Mouse (Mus musculus) neural tube, embryonic 12.5 days (tissue): ENCODE results near the gene Rufy4. TPM values are rescaled to one million over a fixed set of nuclear protein-coding genes. Genes with fewer than 3 reads are reported as not detected.

Experiments
- ATAC-seq: fragments of 200-750 bp; cut with Nextera tagmentation; 2 replicates; pipeline ENCODE4 v1.8.0; 2017; ENCODE audit warnings: low read depth, mild to moderate bottlenecking, moderate TSS enrichment, moderate library complexity; ENCODE audit not compliant: low FRiP score
- H3K27ac ChIP-seq: fragments of 300-500 bp; sonication (generic); 2 replicates; pipeline ENCODE4 v1.5.1; 2016
- H3K27me3 ChIP-seq: fragments of 300-500 bp; sonication (generic); replicated peaks from 2 replicates; pipeline ENCODE4 v1.6.1; 2016; ENCODE audit warnings: mild to moderate bottlenecking
- H3K36me3 ChIP-seq: fragments of 300-500 bp; sonication (generic); 2 replicates; pipeline ENCODE4 v1.6.1; 2016; ENCODE audit warnings: mild to moderate bottlenecking
- H3K4me1 ChIP-seq: fragments of 300-500 bp; sonication (generic); 2 replicates; pipeline ENCODE4 v1.6.1; 2016
- H3K4me2 ChIP-seq: fragments of 300-500 bp; sonication (generic); replicated peaks from 2 replicates; pipeline ENCODE4 v1.6.1; 2016; ENCODE audit warnings: mild to moderate bottlenecking
- H3K4me3 ChIP-seq: fragments of 300-500 bp; sonication (generic); 2 replicates; pipeline ENCODE4 v1.5.1; 2016
- H3K9ac ChIP-seq: fragments of 300-500 bp; sonication (generic); 2 replicates; pipeline ENCODE4 v1.6.1; 2016; ENCODE audit warnings: mild to moderate bottlenecking
- H3K9me3 ChIP-seq: fragments of 300-500 bp; sonication (generic); 2 replicates; pipeline ENCODE4 v1.6.1; 2016; ENCODE audit warnings: mild to moderate bottlenecking
- WGBS: fragments of 180-500 bp; shearing (Covaris S2); methylation state at CpG from one replicate; pipeline ENCODE4 v1.1.7; 2016; 5-methylcytosine and 5-hydroxymethylcytosine counted together
- polyA plus RNA-seq: library from polyadenylated mRNA; unstranded; fragments of >200 nt; fragmentation: Nextera tagmentation; extraction: Ambion mirVana; gene quantifications from 2 replicates; pipeline ENCODE4 v1.2.1, GENCODE M21; 2016

The Rufy4 gene
- polyA plus RNA-seq, 1 experiment from 2014 or later = 0.51 TPM

GRCm38 (mm10) chr1:74109670-74110069, 15.7 kb upstream of the Rufy4 start:
- 41% methylated on average over 2 of the region's 2 CpGs for WGBS
- no peak overlapping the region for H3K9ac ChIP-seq
- no peaks in the 10 kb centered on the region for H3K9me3 ChIP-seq
- no peak overlapping the region for H3K4me2 ChIP-seq
- H3K27ac ChIP-seq = no peak overlapping the region
- H3K4me1 ChIP-seq = peaks cover 61% of the 10 kb centered on the region
- no peak for ATAC-seq
- peaks cover 4% of the 10 kb centered on the region; the same call in 1 of the 2 replicates for H3K27me3 ChIP-seq
- H3K36me3 ChIP-seq = no peaks in the 10 kb centered on the region
- H3K4me3 ChIP-seq = no peak overlapping the region

- Histone ChIP-seq H3K36me3 (no peaks in the 10 kb centered on the region), H3K9me3 (no peaks in the 10 kb centered on the region), H3K27ac (peak overlapping the region; percentile 55), H3K9ac (no peak overlapping the region), H3K4me1 (peaks cover 50% of the 10 kb centered on the region), H3K27me3 (peaks cover 4% of the 10 kb centered on the region; the same call in 1 of the 2 replicates), H3K4me2 (peak overlapping the region; percentile 32), H3K4me3 (no peak overlapping the region)
- ATAC-seq = peak; percentile 88
- 7% methylated on average over 8 of the region's 8 CpGs for WGBS
These were observed 14.2 kb upstream of the Rufy4 start for GRCm38 (mm10) chr1:74110932-74111695.

GRCm38 (mm10) chr1:74111696-74112030, 13.7 kb upstream of the Rufy4 start:
- Histone ChIP-seq H3K4me3 (no peak overlapping the region), H3K27me3 (peaks cover 4% of the 10 kb centered on the region; the same call in 1 of the 2 replicates), H3K4me2 (peak overlapping the region; percentile 32), H3K9ac (no peak overlapping the region), H3K4me1 (peaks cover 50% of the 10 kb centered on the region), H3K9me3 (no peaks in the 10 kb centered on the region), H3K27ac (peak overlapping the region; percentile 55), H3K36me3 (no peaks in the 10 kb centered on the region)
- ATAC-seq = peak; percentile 64
- WGBS = 17% methylated on average over 6 of the region's 6 CpGs

GRCm38 (mm10) chr1:74113071-74113470, 12.3 kb upstream of the Rufy4 start:
- Histone ChIP-seq H3K4me3 (no peak overlapping the region), H3K4me1 (peaks cover 48% of the 10 kb centered on the region), H3K36me3 (no peaks in the 10 kb centered on the region), H3K9me3 (no peaks in the 10 kb centered on the region), H3K9ac (no peak overlapping the region), H3K27ac (no peak overlapping the region; the same call in 1 of the 2 replicates), H3K4me2 (no peak overlapping the region), H3K27me3 (peaks cover 4% of the 10 kb centered on the region; the same call in 1 of the 2 replicates)
- 52% methylated on average over 3 of the region's 3 CpGs for WGBS
- no peak for ATAC-seq

- Histone ChIP-seq H3K9me3 (no peaks in the 10 kb centered on the region), H3K27me3 (0 out of 2 replicates have a peak, but pooled peaks cover 3% of the 10 kb centered on the region), H3K27ac (no peak overlapping the region), H3K4me1 (peaks cover 14% of the 10 kb centered on the region), H3K4me3 (no peak overlapping the region), H3K9ac (no peak overlapping the region), H3K36me3 (no peaks in the 10 kb centered on the region), H3K4me2 (no peak overlapping the region)
- WGBS = 90% methylated on average over 6 of the region's 6 CpGs
- no peak for ATAC-seq
These were observed 7.5 kb upstream of the Rufy4 start for GRCm38 (mm10) chr1:74117876-74118275.

GRCm38 (mm10) chr1:74119115-74119514, 6.2 kb upstream of the Rufy4 start:
- 0 out of 2 replicates have a peak overlapping the region, but pooled peaks have one; percentile 26 for H3K9ac ChIP-seq
- no peak overlapping the region for H3K4me2 ChIP-seq
- ATAC-seq = no peak
- H3K4me3 ChIP-seq = no peak overlapping the region
- H3K27ac ChIP-seq = no peak overlapping the region
- H3K4me1 ChIP-seq = peaks cover 14% of the 10 kb centered on the region
- WGBS = 86% methylated on average over 1 of the region's 1 CpGs
- H3K9me3 ChIP-seq = no peaks in the 10 kb centered on the region
- no peaks in the 10 kb centered on the region for H3K36me3 ChIP-seq
- H3K27me3 ChIP-seq = peaks cover 14% of the 10 kb centered on the region; the same call in 1 of the 2 replicates

- Histone ChIP-seq H3K36me3 (no peaks in the 10 kb centered on the region), H3K4me3 (no peak overlapping the region), H3K4me2 (no peak overlapping the region), H3K9ac (no peak overlapping the region), H3K9me3 (no peaks in the 10 kb centered on the region), H3K27me3 (peaks cover 15% of the 10 kb centered on the region; the same call in 1 of the 2 replicates), H3K4me1 (peaks cover 23% of the 10 kb centered on the region), H3K27ac (no peak overlapping the region)
- no peak for ATAC-seq
- 97% methylated on average over 7 of the region's 7 CpGs for WGBS
These were observed 4.2 kb upstream of the Rufy4 start for GRCm38 (mm10) chr1:74121138-74121537.

- Histone ChIP-seq H3K27me3 (peaks cover 15% of the 10 kb centered on the region; the same call in 1 of the 2 replicates), H3K9ac (no peak overlapping the region), H3K27ac (no peak overlapping the region), H3K4me3 (no peak overlapping the region), H3K4me1 (peaks cover 23% of the 10 kb centered on the region), H3K4me2 (peak overlapping the region; percentile 97), H3K36me3 (no peaks in the 10 kb centered on the region), H3K9me3 (no peaks in the 10 kb centered on the region)
- whole genome bisulfite sequencing = 58% methylated on average over 9 of the region's 9 CpGs
- ATAC-seq = no peak
These were observed 3.3 kb upstream of the Rufy4 start for GRCm38 (mm10) chr1:74121821-74122576.

- ATAC-seq = no peak
- Histone ChIP-seq H3K4me1 (peaks cover 23% of the 10 kb centered on the region), H3K4me3 (peak overlapping the region; percentile 55; the same call in 1 of the 2 replicates), H3K9ac (no peak overlapping the region), H3K27ac (no peak overlapping the region), H3K9me3 (no peaks in the 10 kb centered on the region), H3K4me2 (peak overlapping the region; percentile 97), H3K36me3 (no peaks in the 10 kb centered on the region), H3K27me3 (peaks cover 15% of the 10 kb centered on the region; the same call in 1 of the 2 replicates)
- WGBS = 61% methylated on average over 8 of the region's 8 CpGs
These were observed 2.1 kb upstream of the Rufy4 start for GRCm38 (mm10) chr1:74123215-74123614.

GRCm38 (mm10) chr1:74124021-74124981, 1.0 kb upstream of the Rufy4 start, which contains the start of gene Tns1:
Gene Tns1, minus strand, starts transcription at chr1:74124449.
- WGBS = under 1% methylated on average over 82 of the region's 84 CpGs
- peak; percentile 74 for ATAC-seq
- peaks cover 15% of the 10 kb centered on the region; the same call in 1 of the 2 replicates for H3K27me3 ChIP-seq
- H3K36me3 ChIP-seq = no peaks in the 10 kb centered on the region
- H3K9me3 ChIP-seq = no peaks in the 10 kb centered on the region
- H3K4me1 ChIP-seq = peaks cover 23% of the 10 kb centered on the region
- peak within 1 kb of the TSS; percentile 97 for H3K4me2 ChIP-seq
- peak within 1 kb of the TSS; percentile 55 for H3K4me3 ChIP-seq
- no peak within 1 kb of the TSS for H3K27ac ChIP-seq
- peak within 1 kb of the TSS; percentile 63 for H3K9ac ChIP-seq

- no peaks in the 10 kb centered on the region for H3K9me3 ChIP-seq
- H3K27me3 ChIP-seq = no peaks in the 10 kb centered on the region
- no peak overlapping the region for H3K27ac ChIP-seq
- no peaks in the 10 kb centered on the region for H3K36me3 ChIP-seq
- ATAC-seq = no peak
- H3K4me1 ChIP-seq = no peaks in the 10 kb centered on the region
- no peak overlapping the region for H3K9ac ChIP-seq
- H3K4me3 ChIP-seq = no peak overlapping the region
- H3K4me2 ChIP-seq = no peak overlapping the region
- 90% methylated on average over 8 of the region's 8 CpGs for WGBS
These were observed 5.7 kb downstream of the Rufy4 start for GRCm38 (mm10) chr1:74130883-74131659.
